Mouse (Mus musculus) brain, embryonic 14.5 days (tissue): ENCODE results near the gene Grip1.

Experiments used
- CTCF ChIP-seq: fragments of 200-500 bp; IDR thresholded peaks from 2 replicates; pipeline ENCODE4 v1.5.1; 2012; ENCODE audit warnings: inconsistent platforms, mild to moderate bottlenecking, moderate library complexity, borderline replicate concordance; ENCODE audit not compliant: insufficient read depth, insufficient read length; ENCODE audit errors: extremely low read depth
- POLR2A ChIP-seq: fragments of 200-500 bp; IDR thresholded peaks from 2 replicates; pipeline ENCODE4 v1.6.1; 2012; ENCODE audit warnings: mild to moderate bottlenecking, inconsistent platforms, borderline replicate concordance; ENCODE audit not compliant: poor library complexity, insufficient read depth, insufficient read length, severe bottlenecking; ENCODE audit errors: extremely low read depth

- TF ChIP-seq POLR2A: no peak
- no peak for TF ChIP-seq CTCF
These were observed 591.1 kb downstream of the Grip1 start for GRCm38 (mm10) chr10:120044714-120045234.
